Mouse (Mus musculus): ENCODE measurements around the gene Ghdc.

GRCm38 (mm10) chr11:100774261-100774660, 3.5 kb upstream of the Ghdc start:
- no peak for TF ChIP-seq CTCF (IDR thresholded peaks at IDR 0.05; ENCODE audit: control insufficient read depth, insufficient read depth, low read length)
- no peak for TF ChIP-seq POLR2A (IDR thresholded peaks at IDR 0.05; ENCODE audit: borderline replicate concordance, control insufficient read depth, low read depth, low read length)

Data from bone marrow, adult 2 months (tissue).